Mouse (Mus musculus): Measurements from ENCODE around the gene Dhx16.

Gene Dhx16

DNA sequence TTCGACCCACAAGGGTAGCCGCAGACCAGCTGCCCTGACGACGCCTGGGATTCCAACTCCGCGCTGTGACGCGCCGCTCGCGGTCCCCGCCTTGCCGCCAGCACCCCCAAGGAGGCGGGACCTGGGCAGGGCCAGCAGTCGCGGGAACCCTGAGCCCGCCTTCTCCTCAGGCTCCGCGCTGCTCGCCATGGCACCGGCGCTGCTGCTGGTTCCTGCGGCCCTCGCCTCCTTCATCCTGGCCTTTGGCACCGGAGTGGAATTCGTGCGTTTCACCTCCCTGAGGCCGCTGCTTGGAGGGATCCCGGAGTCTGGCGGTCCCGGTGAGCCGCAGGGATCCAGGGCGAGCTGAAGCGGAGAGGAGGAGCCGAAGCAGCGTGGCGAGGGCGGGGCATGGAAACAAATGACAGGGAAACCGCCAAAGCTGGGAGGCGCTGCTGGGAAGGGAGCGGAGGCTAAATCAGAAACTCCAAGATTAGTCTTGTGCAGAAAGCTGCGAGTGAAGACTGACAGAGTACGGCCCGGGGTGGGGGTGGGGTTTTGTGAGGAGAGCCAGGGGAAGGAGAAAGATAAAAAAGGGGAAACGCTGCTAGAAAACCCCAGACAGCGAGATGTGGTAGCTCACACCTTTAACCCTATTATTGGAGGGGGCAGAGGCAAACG lies 18.3 kb upstream of the Dhx16 start, which contains the start of gene Nrm:
Nrm (plus strand) TSS at position 121 of the 660 bp plus-strand sequence.
- DNase-seq = peak; percentile 87

DNA sequence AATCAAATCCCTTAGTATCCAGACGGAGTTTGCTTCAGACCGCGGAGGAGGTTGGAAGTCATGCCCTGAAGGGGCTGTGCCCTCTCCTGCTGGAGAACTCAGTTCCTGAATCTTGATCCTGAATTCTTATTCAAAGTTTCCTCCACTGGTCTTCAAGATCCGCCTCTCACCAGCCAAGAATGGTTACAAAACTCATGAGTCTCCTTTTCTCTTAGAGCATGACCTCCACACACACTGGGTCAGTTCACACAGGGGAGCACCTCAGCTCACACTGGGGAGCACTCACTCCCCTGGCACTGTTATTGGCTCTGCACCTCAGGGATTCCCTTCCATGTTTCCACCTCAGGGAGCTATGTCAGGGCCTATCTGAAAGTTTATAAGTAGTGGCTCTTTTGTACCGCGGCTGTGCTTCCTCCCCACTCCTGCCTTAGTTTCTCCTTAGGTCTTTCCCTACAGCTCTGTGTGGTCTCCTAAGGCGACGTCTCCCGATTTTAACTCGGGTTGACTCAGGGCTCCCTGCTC lies 14.7 kb upstream of the Dhx16 start:
- DNase-seq = no peak

DNA sequence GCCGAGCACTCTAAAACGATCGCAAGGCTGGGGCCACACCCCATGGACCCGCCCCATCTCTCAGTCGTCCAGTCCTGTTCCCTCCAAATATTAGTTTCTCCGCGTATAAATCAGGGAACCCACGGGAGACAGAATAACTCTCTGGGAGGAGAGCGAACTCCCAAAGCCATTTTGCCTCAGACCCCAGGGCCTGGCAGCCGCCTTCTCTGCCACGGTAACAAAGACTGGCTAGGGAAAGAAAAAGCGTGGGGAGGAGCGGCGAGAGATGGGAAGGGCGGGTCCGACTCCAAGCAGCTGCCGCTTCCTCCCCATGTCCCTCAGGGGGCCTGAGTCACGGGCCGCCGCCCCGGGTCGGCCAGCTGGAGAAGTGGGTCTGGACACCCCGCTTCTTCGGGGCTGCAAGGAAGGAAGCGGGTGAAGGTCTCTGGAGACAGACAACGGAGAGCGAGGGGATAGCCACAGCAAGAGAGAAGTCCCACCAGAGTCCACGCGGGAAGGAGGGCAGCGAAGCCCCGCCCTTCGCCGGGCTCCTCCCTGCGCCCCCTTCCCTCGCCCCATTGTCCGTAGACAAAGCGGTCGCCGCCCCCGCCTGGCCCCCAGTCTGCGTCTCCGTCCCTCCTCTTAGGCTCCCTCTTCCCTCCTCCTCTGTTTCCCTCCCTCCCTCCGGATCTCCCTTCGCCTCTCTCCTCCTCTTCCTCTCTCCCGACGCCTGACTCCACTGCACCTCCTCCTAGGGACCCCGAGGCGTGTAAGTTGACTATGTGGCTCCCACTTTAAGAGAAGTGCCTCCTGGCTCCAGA lies 13.9 kb upstream of the Dhx16 start, which contains the start of gene Ppp1r18:
Ppp1r18 (plus strand) TSS at position 113 of the 800 bp plus-strand sequence.
- peak; percentile 60 for DNase-seq

DNA sequence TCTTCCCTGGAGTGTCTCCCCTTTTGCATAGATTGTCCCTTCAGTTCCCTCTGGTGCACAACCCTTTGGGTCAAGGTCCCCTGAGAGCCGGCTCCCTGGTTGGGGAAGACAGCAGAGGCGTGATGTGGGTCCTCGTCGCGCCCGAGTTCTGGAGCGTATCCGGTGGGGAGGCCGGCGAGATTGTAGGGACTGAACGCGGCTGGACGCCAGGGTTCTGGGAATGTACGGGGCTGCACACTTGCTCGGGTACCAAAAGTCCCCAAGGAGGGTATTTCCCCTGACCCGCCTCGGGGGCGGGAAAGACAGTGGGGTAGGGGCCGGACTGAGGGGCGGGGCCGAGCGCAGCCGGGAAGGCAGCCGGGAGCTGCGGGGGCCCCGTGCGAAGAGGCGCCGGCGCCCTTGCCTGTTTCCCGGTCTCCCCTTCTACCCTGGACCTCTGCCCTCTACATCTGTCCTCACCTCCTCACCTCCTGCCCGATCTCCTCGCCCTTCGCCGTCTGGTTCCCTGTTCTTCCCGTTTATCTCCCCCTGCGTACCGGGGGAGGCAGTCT lies 13.3 kb upstream of the Dhx16 start:
- DNase-seq = peak; percentile 66

DNA sequence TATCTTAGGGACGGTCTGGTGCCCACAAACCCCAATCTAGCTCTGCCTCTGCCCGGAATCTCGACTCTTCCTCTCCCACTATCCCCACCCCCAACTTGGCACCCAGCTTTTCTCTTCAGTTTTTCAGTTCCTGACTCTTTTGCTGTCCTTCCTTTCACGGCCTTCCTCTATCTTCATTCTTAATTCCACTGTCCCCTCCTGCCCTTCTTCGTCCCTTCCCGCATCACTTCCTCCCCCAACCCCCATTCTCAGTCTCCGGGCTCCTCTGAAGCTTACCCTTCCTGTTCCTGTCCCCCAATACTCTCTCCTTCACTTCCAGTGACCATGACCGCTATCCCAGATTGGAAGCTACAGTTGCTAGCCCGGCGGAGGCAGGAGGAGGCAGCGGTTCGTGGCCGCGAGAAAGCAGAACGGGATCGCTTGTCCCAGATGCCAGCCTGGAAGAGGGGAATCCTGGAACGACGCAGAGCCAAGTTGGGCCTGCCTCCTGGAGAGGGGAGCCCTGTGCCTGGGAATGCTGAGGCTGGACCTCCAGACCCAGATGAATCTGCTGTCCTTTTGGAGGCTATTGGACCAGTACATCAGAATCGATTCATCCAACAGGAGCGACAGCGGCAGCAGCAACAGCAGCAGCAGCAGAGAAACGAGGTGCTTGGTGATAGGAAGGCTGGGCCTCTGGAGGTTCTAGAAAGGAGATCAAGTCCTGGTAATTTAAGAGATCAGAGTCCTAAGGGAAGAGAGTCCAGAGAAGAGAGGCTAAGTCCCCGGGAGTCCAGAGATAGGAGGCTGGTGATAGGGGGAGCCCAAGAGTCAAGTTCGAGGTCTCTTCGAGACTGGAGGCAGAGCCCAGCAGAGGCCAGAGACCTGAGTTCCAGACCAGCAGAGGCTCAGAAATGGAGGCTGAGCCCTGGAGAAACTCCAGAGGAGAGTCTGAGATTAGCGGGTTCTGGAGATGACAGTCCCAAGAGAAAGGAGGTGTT lies 12.4 kb upstream of the Dhx16 start:
- DNase-seq = peak; percentile 78

DNA sequence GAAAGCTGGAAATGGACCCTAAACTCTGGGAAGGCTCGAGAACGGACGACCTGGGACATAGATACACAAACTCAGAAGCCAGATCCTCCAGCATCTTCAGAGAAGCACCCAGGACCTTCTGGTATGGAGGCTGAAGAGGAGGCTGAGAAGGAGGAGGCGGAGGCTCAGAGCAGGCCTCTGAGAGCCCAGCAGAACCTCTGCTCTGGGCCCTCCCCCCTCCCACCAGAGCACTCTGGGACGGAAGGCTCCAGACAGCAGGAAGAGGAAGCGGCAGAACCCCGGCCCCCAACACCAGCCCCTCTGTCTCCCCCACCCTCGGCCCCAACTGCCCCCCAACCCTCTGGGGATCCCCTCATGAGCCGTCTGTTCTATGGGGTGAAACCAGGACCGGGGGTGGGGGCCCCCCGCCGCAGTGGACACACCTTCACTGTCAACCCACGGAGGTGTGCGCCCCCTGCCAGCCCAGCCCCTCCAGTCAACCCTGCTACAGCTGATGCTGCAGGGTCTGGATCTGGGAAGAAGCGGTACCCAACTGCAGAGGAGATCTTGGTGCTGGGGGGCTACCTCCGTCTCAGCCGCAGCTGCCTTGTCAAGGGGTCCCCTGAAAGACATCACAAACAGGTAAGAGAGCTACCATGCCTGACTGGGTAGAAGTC lies 11.3 kb upstream of the Dhx16 start:
- peak; percentile 78 for DNase-seq

DNA sequence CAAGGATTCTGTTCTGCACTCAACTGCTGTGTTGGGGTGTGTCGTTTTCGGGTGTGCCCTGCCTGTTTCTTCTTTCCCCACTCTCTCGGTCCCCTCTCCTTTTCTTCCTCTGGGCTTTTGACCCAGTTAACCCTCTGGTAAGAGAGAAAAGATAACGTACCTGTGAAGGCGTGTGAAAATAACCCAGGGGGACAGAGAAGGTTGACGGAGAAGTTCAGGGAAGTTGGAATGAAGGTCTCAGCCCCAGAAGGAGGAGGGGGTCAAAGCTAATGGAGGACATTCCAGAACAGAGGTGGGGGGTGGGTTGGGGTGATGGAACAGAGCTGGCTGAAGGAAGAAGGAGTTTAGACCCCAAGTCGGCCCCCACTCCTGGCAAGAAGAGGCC lies 10.7 kb upstream of the Dhx16 start:
- DNase-seq = peak; percentile 21

DNA sequence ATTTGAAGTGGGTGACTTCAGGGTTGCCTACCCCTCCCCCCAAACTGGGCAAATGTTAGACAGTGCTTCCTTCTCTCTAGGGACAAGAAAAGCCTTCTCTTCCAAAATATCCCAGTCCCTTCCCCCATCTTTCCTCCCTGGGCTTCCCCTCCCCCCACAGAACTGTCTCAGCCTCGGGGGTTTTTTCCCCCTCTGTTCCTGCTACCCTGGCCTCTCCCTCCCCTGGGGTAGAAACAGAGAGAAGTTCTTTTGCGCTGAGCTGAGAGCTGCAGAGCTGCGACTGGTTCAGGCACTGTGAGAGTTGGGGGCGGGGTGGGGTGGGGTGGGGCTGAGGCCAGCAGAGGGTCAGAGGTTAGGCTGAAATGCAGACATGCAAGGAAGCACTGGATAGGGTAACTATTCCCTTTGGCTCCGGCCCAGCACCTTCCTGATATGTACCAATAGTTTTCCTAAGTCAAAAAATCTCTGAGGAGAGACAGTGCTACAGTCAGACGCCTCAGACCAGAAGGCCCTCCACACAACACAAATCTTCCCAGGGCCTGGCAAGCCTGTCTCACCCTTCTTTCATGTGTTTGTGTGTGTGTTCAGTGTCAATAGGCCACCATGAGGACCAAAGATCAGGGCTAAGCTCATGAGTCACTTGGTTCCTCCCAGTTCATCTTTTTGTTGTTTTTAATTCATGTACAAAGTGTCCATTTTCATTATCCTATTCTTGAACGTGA lies 10.1 kb upstream of the Dhx16 start:
- peak; percentile 64 for DNase-seq

DNA sequence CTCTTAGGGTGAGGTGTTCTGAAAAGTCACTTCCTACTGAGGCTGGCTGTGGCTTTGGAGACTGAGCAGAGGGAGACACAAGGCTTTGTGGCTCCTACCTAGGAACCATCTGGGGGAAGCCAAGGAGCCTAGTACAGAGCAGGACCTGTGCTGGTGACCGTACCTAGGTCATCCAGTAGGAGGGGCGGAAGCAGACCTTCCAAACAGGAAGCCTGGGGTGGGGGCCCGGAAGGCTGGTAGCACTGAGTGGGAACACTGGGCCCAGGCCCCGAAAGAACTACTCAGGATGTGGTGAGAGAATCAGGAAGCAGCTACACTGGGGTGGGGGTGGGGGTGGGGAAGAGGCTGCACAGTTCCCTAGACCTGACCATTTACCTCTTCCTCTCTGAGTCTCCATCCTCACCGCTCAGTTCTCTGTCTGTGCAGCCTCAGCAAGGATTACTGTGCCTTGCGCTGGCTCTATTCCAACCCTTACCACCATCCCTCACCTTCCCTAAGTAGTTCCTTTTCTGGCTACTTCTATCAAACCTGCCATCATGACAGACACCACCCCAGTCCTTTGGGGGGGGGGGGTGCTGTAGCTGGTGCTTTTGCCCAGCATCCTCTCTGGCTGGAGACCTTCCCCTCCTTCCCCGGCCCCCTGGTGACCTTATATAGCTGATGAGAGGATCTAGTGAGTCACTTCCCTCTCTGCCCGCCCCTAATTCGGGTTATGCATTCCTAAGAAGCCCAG lies 9.3 kb upstream of the Dhx16 start:
- peak; percentile 92 for DNase-seq

DNA sequence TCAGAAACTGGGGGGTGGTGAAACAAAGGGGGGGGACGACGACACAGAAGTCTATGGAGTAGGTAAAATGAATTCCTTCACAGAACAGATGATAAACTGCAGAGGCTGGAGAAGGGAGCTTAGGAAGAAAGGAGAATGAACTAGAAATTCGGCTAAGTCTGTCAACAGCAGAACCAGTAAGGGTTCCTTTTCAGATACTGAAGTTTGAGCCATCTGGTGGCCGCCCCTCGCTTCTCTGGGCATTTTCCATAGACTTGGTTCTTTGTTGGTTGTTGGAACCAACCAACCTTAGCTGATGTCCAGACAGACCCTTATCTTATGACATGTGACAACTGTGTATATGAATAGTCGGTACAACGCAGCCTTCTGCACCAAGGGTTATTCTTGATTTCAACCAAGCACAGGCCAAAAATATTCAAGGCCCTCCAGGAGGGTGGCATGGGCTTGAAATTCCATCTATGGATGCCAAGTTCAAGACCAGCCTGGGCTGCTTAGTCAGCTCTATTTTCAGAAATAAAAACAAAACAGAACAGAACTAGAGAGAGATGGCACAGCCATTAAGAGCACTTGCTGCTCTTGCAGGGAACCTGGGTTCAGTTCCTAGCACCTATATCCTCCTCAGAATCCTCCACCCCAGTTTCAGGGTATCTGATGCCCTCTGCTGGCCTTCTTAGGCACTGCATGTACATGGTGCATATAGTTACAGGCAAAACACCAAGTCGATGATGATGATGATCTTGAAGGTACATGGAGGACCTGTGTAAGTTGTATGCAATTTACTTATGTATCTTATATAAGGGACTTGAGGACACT lies 8.5 kb upstream of the Dhx16 start:
- DNase-seq = peak; percentile 66

DNA sequence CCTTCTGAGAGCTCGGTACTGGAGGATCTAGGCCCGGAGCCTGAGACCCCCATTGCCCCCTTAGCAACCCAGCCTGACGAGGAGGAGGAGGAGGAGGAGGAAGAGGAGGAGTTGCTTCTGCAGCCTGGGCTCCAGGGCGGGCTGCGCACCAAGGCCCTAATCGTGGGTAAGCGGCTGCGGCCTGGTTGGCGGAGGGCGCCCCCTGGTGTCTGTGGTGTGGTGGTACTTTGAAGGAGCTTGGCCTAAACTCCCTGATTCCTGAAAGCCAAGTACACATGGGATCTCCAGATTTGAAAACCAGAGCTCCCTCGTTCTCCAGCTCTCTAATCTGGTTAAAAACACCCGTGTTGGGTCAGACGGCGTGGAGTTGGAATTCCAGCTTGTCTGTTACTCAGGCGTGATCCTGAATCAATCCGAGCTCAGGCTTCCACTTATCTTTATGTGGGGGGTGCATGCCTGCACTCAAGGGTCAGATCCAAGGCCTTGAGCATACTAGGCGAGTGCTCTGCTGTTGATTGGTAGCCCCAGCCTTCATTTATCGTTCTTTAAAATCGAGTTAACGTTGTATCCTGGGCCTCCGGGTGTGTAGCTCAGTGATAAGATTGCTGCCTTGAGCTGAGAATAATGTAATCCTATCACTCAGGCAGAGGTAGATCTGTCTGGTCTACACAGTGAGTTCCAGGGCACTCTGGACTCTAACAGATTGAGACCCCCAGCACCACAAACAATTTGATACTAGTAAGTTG lies 5.7 kb upstream of the Dhx16 start:
- peak; percentile 91 for DNase-seq

DNA sequence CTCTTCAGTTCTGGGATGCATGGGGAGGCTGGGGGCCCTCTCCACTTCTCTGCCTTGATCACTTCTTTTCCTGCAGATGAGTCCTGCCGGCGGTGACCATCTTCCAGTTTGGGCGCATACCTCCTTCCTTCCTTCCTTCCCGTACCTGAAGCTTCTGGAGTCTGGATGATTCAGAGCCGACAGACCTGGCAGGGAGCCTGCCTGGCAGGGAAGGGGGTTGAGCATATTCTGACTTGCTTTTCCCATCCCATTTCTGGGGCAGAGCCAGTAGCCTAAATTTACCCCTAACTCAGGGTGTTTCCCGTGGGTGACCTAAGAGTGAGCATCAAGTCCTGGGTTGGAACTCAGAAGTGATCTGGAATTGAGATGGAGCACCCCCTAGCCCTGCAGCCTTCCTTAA lies 4.9 kb upstream of the Dhx16 start:
- no peak for DNase-seq

DNA sequence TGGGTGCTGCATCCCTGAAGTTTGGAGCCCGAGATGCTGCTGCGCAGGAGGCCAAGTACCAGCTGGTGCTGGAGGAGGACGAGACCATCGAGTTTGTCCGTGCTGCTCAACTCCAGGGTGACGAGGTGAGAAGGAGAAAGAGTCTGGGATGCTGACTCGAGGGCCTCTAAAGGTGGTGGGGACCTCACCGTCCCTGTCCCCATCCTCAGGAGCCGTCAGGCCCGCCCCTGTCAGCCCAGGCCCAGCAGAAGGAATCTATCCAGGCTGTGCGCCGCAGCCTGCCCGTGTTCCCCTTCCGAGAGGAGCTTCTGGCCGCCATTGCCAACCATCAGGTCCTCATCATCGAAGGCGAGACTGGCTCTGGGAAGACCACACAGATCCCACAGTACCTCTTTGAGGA lies 3.3 kb downstream of the Dhx16 start:
- DNase-seq = no peak

DNA sequence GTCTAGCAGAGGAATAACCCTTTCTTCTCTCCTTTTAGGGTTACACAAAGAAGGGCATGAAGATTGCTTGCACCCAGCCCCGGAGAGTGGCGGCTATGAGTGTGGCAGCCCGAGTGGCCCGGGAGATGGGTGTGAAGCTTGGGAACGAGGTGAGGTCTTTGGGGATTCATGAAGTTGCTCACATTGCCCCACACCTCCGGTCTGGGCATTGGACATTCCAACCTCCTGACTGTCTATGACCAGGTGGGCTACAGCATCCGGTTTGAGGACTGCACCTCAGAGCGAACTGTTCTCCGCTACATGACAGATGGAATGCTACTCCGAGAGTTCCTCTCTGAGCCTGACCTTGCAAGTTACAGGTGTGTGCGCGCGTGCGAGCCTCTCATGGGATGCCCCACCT lies 4.2 kb downstream of the Dhx16 start:
- no peak for DNase-seq

DNA sequence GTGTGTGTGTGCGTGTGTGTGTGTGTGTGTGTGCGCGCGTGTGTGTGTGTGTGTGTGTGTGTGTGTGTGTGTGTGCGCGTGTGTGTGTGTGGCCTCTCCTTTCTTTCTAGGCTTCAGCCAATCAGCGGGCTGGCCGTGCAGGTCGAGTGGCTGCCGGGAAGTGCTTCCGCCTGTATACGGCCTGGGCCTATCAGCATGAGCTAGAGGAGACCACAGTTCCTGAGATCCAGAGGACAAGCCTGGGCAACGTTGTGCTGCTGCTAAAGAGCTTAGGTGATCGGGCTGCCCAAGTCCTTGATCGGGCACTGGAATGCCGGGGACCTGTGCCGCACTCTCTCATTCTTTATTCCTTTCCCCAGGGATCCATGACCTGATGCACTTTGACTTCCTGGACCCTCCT lies 8.1 kb downstream of the Dhx16 start:
- no peak for DNase-seq

DNA sequence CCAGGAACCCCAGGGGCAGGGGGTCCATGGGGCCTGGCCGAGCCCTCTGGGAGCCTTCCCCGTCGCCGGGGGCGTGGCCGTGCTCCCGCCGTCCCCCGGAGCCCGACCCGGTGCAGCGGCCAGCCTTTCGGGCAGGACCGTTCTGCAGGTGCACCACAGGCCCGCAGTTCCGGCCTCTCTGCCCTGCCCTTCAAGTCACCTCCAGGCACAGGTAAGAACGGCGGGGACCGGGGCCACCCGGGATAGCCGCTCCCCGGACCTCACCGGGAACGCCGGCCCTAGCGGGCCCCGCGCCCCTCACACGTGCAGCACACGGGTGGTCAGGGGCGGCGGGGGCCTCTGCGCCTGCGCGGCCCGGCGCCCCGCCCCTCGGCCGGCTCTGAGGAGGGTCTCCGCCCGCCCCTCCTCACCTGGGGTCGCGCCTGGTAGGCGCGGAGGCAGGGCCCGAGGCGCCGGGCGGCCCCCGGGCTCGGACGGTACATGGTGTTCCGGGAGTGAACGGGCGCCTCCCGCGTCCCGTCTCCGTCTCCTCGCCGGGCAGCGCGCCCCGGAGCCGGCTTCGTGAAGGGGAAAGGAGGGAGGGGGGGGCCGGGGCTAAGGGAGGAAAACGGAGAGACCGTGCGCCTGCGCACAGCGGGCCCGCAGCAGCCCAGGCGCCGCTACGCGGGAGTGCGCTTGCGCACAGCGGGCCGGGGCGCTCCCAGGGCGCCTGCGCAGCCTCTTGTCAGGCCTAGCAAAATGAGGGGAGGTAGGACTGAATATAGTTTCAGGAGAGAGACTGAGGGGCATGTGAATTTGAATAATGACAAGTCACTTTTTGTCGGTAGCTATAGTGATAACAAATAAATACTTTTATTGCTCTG lies 17.4 kb downstream of the Dhx16 start, which contains the start of gene 2310061I04Rik:
2310061I04Rik (minus strand) TSS at position 651 of the 863 bp plus-strand sequence.
- peak; percentile 94 for DNase-seq

DNA sequence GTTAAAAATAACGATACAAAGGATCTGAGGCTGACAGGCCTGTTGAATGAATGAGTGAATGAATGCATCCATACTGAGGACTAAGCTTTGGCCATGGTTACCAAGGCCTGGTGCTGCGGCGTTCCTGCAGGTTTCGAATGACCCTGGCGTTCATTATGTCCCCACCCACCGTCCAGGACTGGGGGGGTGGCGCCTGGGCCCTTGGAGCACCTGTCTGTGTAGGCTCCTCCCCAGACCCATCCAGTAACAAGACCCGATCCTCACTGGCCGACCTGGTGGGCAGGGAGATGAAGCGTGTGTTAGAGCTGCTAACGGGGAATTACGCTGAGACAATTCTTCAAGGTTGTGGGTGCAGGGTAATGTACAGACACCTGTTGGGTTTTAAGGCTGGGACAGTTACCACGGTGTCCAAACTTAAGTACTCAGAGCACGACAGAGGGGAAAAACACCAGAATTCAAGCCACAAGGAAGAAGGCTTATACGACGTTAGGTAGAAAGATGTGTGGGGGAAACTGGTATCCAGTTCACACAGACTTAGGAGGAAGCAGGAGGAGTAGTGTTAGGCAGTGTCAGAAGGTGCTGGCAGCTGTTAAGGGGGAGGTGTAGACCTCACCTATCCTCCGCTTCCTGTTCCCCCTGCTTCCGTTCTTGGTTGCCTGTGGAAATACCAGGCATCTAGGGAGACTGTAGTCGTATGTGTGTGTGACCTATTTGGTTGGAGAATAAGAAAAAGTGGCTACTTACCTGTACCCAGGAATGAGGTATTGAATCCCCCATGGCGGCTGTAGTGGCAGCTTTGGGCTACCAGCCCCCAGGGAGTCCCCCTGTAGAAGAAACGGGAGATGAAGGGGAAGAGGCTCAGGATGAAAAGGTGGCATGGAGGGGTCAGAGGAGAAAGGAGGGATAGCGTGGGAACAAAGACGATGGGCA lies 18.3 kb downstream of the Dhx16 start:
- DNase-seq = peak; percentile 50

Measured in thymus, postnatal 14 days (tissue).